Mouse (Mus musculus) heart, adult 2 months (tissue): ENCODE measurements at regions not wholly inside any gene's neighbourhood (a gene's known extent, or its start where the extent isn't known, plus 50 kb on each side); places are given as distances from the start of the nearest gene placed in this dataset.

Experiments
- DNase-seq, 2 experiments: peaks; one replicate each; pipeline ENCODE4 v3.0.0; 2021
- H3K27ac ChIP-seq: fragments of 200-600 bp; 2 replicates; pipeline ENCODE4 v1.8.1; 2022
- H3K27me3 ChIP-seq: fragments of 200-500 bp; 2 replicates; pipeline ENCODE4 v1.6.1; 2012; ENCODE audit warnings: mild to moderate bottlenecking, low read length, inconsistent platforms, mixed read lengths; ENCODE audit not compliant: control insufficient read depth, insufficient read depth
- H3K36me3 ChIP-seq: fragments of 200-500 bp; 2 replicates; pipeline ENCODE4 v1.6.1; 2012; ENCODE audit warnings: low read length, inconsistent platforms; ENCODE audit not compliant: control insufficient read depth, insufficient read depth
- H3K4me1 ChIP-seq: fragments of 200-500 bp; 2 replicates; pipeline ENCODE4 v1.6.1; 2011; ENCODE audit warnings: low read length; ENCODE audit not compliant: control insufficient read depth, insufficient read depth
- H3K4me3 ChIP-seq: fragments of 200-600 bp; 2 replicates; pipeline ENCODE4 v1.8.1; 2022
- H3K79me2 ChIP-seq: fragments of 200-500 bp; replicated peaks from 2 replicates; pipeline ENCODE4 v1.6.1; 2012; ENCODE audit warnings: mild to moderate bottlenecking, inconsistent platforms, low read length, moderate library complexity, mixed read lengths; ENCODE audit not compliant: control insufficient read depth, insufficient read depth
- H3K9ac ChIP-seq: fragments of 200-500 bp; 2 replicates; pipeline ENCODE4 v1.6.1; 2012; ENCODE audit warnings: low read depth, mild to moderate bottlenecking, control low read depth, inconsistent platforms, low read length, mixed read lengths
- CTCF ChIP-seq: fragments of 200-600 bp; IDR thresholded peaks from 2 replicates; pipeline ENCODE4 v1.8.1; 2022; ENCODE audit warnings: antibody characterized with exemption, mild to moderate bottlenecking, moderate library complexity
- EP300 ChIP-seq: fragments of 200-500 bp; IDR thresholded peaks from 2 replicates; pipeline ENCODE4 v1.6.1; 2011; ENCODE audit warnings: low read depth, low read length, control low read depth; ENCODE audit not compliant: insufficient read depth
- POLR2A ChIP-seq: fragments of 200-500 bp; IDR thresholded peaks from 2 replicates; pipeline ENCODE4 v1.6.1; 2011; ENCODE audit warnings: mild to moderate bottlenecking, low read depth, low read length, control low read depth; ENCODE audit not compliant: insufficient read depth
- WGBS: fragments of 180-500 bp; shearing (Covaris S2); methylation state at CpG from one replicate; pipeline ENCODE4 v1.1.7; 2018; 5-methylcytosine and 5-hydroxymethylcytosine counted together
- intact Hi-C: fragments of 180-260 bp; cut with DNase I; formaldehyde crosslinking; loops from one replicate; pipeline ENCODE4 v1.15.1; 2025

- intact Hi-C loops: no loop called here
- Histone ChIP-seq H3K4me1 (no peaks in the 10 kb centered on the region), H3K27ac (no peak overlapping the region), H3K9ac (no peak overlapping the region), H3K36me3 (no peaks in the 10 kb centered on the region), H3K27me3 (no peaks in the 10 kb centered on the region), H3K4me3 (no peak overlapping the region), H3K79me2 (no peaks in the 10 kb centered on the region)
- TF ChIP-seq CTCF (no peak), POLR2A (no peak), EP300 (no peak)
- DNase-seq: no peak
- WGBS: 73% methylated on average over 3 of the region's 3 CpGs
These were observed 405.2 kb downstream of the Ccser2 start for GRCm38 (mm10) chr14:36563229-36563865.

- no peak overlapping the region for H3K9ac ChIP-seq
- 88% methylated on average over 5 of the region's 5 CpGs for WGBS
- TF ChIP-seq EP300 (no peak), CTCF (no peak), POLR2A (no peak)
These were observed 431.2 kb downstream of the Ccser2 start for GRCm38 (mm10) chr14:36537402-36537801.

GRCm38 (mm10) chr14:36527310-36527709 lies 432.6 kb downstream of the 4930474N05Rik start:
- TF ChIP-seq POLR2A: no peak
- no peak for TF ChIP-seq CTCF
- TF ChIP-seq EP300: no peak
- WGBS: 42% methylated on average over 1 of the region's 1 CpGs
- intact Hi-C loops: no loop called here
- DNase-seq: no peak
- Histone ChIP-seq H3K9ac (no peak overlapping the region), H3K4me3 (no peak overlapping the region), H3K27ac (no peak overlapping the region), H3K79me2 (no peaks in the 10 kb centered on the region), H3K36me3 (no peaks in the 10 kb centered on the region), H3K4me1 (no peaks in the 10 kb centered on the region), H3K27me3 (no peaks in the 10 kb centered on the region)

More at GRCm38 (mm10) chr14:36537402-36537801, 431.2 kb downstream of the Ccser2 start:
- intact Hi-C loops: no loop called here
- DNase-seq: no peak
- Histone ChIP-seq H3K27me3 (no peaks in the 10 kb centered on the region), H3K36me3 (no peaks in the 10 kb centered on the region), H3K27ac (no peak overlapping the region), H3K79me2 (no peaks in the 10 kb centered on the region), H3K4me1 (no peaks in the 10 kb centered on the region), H3K4me3 (no peak overlapping the region)

- TF ChIP-seq POLR2A (no peak), EP300 (no peak), CTCF (no peak)
- no peaks in the 10 kb centered on the region for H3K36me3 ChIP-seq
- intact Hi-C loops: no loop called here
These were observed 430.9 kb downstream of the 4930474N05Rik start for GRCm38 (mm10) chr14:36525591-36526037.

GRCm38 (mm10) chr14:36502076-36502994 lies 407.6 kb downstream of the 4930474N05Rik start:
- H3K4me3 ChIP-seq: no peak overlapping the region
- TF ChIP-seq EP300 (no peak), CTCF (no peak)
- H3K4me1 ChIP-seq: no peaks in the 10 kb centered on the region
- no peaks in the 10 kb centered on the region for H3K79me2 ChIP-seq
- H3K27ac ChIP-seq: no peak overlapping the region
- WGBS: 48% methylated on average over 2 of the region's 2 CpGs
- no peaks in the 10 kb centered on the region for H3K36me3 ChIP-seq
- no peak for DNase-seq
- intact Hi-C loops: no loop called here
- H3K9ac ChIP-seq: no peak overlapping the region
- no peaks in the 10 kb centered on the region for H3K27me3 ChIP-seq

More at GRCm38 (mm10) chr14:36525591-36526037, 430.9 kb downstream of the 4930474N05Rik start:
- H3K4me3 ChIP-seq: no peak overlapping the region
- no peaks in the 10 kb centered on the region for H3K27me3 ChIP-seq
- no peaks in the 10 kb centered on the region for H3K79me2 ChIP-seq
- no peak overlapping the region for H3K9ac ChIP-seq
- H3K27ac ChIP-seq: no peak overlapping the region
- no peak for DNase-seq
- no peaks in the 10 kb centered on the region for H3K4me1 ChIP-seq

GRCm38 (mm10) chr14:36499323-36499722 lies 404.6 kb downstream of the 4930474N05Rik start:
- H3K4me1 ChIP-seq: no peaks in the 10 kb centered on the region
- TF ChIP-seq POLR2A (no peak), EP300 (no peak), CTCF (no peak)
- intact Hi-C loops: no loop called here
- WGBS: 78% methylated on average over 2 of the region's 2 CpGs
- H3K27me3 ChIP-seq: no peaks in the 10 kb centered on the region
- no peak overlapping the region for H3K27ac ChIP-seq
- H3K9ac ChIP-seq: no peak overlapping the region
- DNase-seq: no peak
- no peaks in the 10 kb centered on the region for H3K36me3 ChIP-seq
- H3K79me2 ChIP-seq: no peaks in the 10 kb centered on the region
- H3K4me3 ChIP-seq: no peak overlapping the region
